Mouse (Mus musculus) heart, postnatal 4 days (tissue): ENCODE results near the gene Wdr31. TPM values are rescaled to one million over a fixed set of nuclear protein-coding genes. Genes with fewer than 3 reads are reported as not detected.

Experiments
- DNase-seq: peaks from one replicate; pipeline ENCODE4 v3.0.0; 2021
- total RNA-seq, 2 experiments: library from RNA; stranded (reverse); gene quantifications; 2 replicates each; pipeline ENCODE4 v1.2.3; 2021

Wdr31 gene
- 1 to 10 TPM in 1 of 2 experiments, under 1 TPM in 1; 0.86 to 1.4 TPM for total RNA-seq

- peak; percentile 88 for DNase-seq
These were observed at the start of gene Wdr31 for GRCm38 (mm10) chr4:62470598-62471051. Gene Wdr31, minus strand, starts transcription at chr4:62470896.

- peak; percentile 92 for DNase-seq
These were observed 49.1 kb upstream of the Wdr31 start, which contains the start of gene Alad for GRCm38 (mm10) chr4:62519849-62520233. Gene Alad, minus strand, starts transcription at chr4:62519918.

- no peak for DNase-seq
These were observed 48.6 kb upstream of the Wdr31 start for GRCm38 (mm10) chr4:62519122-62519848.

- peak; percentile 56 for DNase-seq
These were observed 47.9 kb upstream of the Wdr31 start for GRCm38 (mm10) chr4:62518416-62519121.

GRCm38 (mm10) chr4:62517538-62518415 is 47.1 kb upstream of the Wdr31 start:
- DNase-seq = no peak

- no peak for DNase-seq
These were observed 46.4 kb upstream of the Wdr31 start for GRCm38 (mm10) chr4:62517046-62517445.

- no peak for DNase-seq
These were observed 45.9 kb upstream of the Wdr31 start for GRCm38 (mm10) chr4:62516579-62516978.

GRCm38 (mm10) chr4:62516079-62516478 is 45.4 kb upstream of the Wdr31 start:
- DNase-seq = peak; percentile 68

GRCm38 (mm10) chr4:62515490-62515889 is 44.8 kb upstream of the Wdr31 start:
- no peak for DNase-seq

- no peak for DNase-seq
These were observed 44.3 kb upstream of the Wdr31 start for GRCm38 (mm10) chr4:62514995-62515394.

GRCm38 (mm10) chr4:62513998-62514506 is 43.4 kb upstream of the Wdr31 start:
- DNase-seq = no peak

GRCm38 (mm10) chr4:62509946-62510345 is 39.2 kb upstream of the Wdr31 start:
- DNase-seq = no peak

GRCm38 (mm10) chr4:62508839-62509238 is 38.1 kb upstream of the Wdr31 start:
- no peak for DNase-seq

GRCm38 (mm10) chr4:62506798-62507197 is 36.1 kb upstream of the Wdr31 start:
- DNase-seq = peak; percentile 48

GRCm38 (mm10) chr4:62505991-62506390 is 35.3 kb upstream of the Wdr31 start:
- no peak for DNase-seq

GRCm38 (mm10) chr4:62503374-62503970 is 32.8 kb upstream of the Wdr31 start, which contains the start of gene Hdhd3:
Gene Hdhd3, minus strand, starts transcription at chr4:62503467.
- no peak for DNase-seq

GRCm38 (mm10) chr4:62502969-62503368 is 32.3 kb upstream of the Wdr31 start:
- DNase-seq = no peak

- peak; percentile 92 for DNase-seq
These were observed 31.5 kb upstream of the Wdr31 start for GRCm38 (mm10) chr4:62501964-62502732.

GRCm38 (mm10) chr4:62501534-62501933 is 30.8 kb upstream of the Wdr31 start:
- DNase-seq = no peak

- DNase-seq = no peak
These were observed 30.1 kb upstream of the Wdr31 start for GRCm38 (mm10) chr4:62500799-62501198.

GRCm38 (mm10) chr4:62496815-62497214 is 26.1 kb upstream of the Wdr31 start:
- peak; percentile 58 for DNase-seq
